Mouse (Mus musculus) brown adipose tissue, adult 24 weeks (tissue): ENCODE data around the gene Dock2. TPM values are rescaled to one million over a fixed set of nuclear protein-coding genes. Genes with fewer than 3 reads are reported as not detected.

ENCODE experiments used
- H3K27ac ChIP-seq: fragments of 200-500 bp; replicated peaks from 2 replicates; pipeline ENCODE4 v1.5.1; 2012; ENCODE audit warnings: low read depth, mild to moderate bottlenecking, low read length
- H3K4me1 ChIP-seq: fragments of 200-500 bp; 2 replicates; pipeline ENCODE4 v1.6.1; 2012; ENCODE audit warnings: low read length, mixed read lengths; ENCODE audit not compliant: control insufficient read depth, insufficient read depth, insufficient read length
- H3K4me3 ChIP-seq: fragments of 200-500 bp; 2 replicates; pipeline ENCODE4 v1.5.1; 2012; ENCODE audit warnings: low read depth, mild to moderate bottlenecking, low read length, moderate library complexity; ENCODE audit not compliant: insufficient read depth
- polyA plus RNA-seq: library from polyadenylated mRNA; stranded (reverse); fragments of >200 nt; gene quantifications from 2 replicates; pipeline ENCODE4 v1.2.4, GENCODE M21; 2012; ENCODE audit not compliant: missing spikeins, insufficient read depth, insufficient read length

Dock2 gene
- polyA plus RNA-seq, 1 experiment: 1.7 TPM

DNA sequence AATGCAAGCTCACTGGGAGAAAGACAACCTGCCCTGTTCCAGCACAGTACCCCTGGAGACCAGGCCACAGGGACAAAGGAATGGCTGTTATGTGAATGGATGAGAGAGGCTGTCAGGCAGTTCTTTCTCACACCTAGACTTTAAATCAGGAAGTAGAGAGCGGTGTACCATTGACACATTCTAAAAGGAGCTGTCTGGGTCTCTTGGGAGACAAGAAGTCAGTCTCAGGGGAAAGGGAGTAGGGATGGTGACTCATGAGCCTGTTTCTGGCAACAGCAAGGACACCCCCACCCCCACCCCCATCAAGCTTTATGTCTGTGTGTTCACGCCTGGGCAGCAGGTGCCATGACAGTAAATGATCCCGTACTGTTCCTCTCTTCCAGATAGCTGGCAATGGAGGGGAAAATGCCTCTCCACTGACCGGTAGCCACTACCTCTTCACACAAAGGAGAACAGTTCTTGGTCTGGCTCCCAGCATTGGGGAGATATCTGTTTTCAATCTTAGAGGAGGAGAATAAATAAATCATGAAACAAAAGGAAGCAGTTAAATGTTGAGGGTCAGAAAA is 439.9 kb downstream of the Dock2 start:
- Histone ChIP-seq H3K4me1 (no peaks in the 10 kb centered on the region), H3K27ac (no peak overlapping the region), H3K4me3 (no peak overlapping the region)

DNA sequence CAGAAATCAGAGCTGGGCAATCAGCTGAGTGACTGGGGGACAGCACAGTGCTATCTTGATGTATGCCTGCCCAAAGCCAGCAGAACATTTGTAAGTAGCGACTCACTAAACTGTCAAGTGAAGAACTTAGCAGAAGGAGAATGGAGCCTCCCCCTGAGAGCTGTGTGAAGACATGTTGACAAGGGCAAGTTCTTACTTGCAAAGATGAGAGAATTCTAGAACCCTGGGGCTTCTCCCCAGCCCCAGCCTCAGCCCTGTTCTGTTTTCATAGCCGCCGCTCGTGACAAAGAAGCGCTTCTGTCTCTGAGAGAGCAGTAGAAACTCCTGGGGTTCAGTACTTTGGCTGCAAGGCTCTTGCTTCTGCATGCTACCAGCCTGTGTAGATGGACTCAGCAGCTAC is 444.0 kb downstream of the Dock2 start:
- Histone ChIP-seq H3K27ac (no peak overlapping the region), H3K4me1 (no peaks in the 10 kb centered on the region), H3K4me3 (no peak overlapping the region)

DNA sequence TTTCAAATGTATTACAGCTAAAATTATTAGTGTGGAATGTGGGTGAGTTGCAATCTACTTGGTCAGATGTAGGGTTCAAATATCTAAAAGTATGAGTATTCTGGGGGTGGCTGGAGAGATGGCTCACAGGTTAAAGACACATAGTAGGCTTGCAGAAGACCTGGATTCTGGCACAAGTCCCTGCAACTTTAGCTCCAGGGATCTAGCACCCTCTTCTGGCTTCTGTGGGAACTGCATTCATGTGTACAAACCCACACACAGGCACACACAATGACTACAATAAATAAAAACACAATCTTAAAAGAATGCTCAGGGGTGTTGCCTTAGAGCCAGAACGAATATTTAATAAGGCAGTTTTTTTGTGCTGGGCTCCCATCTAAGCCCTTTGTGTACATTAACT is 445.8 kb downstream of the Dock2 start:
- no peak overlapping the region for H3K4me3 ChIP-seq
- H3K27ac ChIP-seq: no peak overlapping the region

DNA sequence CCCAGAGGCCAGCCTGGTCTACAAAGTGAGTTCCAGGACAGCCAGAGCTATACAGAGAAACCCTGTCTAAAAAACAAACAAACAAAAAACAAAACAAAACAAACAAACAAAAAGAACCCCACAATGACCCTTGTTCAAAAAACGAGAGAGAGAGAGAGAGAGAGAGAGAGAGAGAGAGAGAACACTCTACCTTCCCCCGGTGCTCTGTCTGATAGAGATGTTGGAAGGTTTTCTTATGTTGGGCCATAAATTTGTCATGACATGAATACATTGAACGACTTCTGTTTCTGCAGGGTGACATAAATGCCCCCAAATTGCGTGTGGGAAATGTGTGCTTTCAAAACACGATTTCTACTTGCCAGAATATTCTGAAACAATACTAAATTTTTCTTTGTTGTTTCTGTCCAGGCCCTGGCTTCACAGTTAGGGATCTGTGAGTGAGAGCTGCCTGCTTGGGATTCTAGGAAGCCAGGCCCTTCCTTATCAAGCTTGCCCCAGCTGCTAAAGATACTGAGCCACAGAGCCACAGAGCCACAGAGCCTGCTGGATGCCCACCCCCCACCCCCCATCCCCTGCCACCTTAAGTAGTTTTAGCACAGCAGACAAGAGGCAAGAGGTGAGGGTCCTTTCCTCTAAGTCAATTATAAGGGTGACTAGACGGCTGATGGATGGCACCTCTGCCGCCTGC is 451.2 kb downstream of the Dock2 start:
- H3K4me3 ChIP-seq: no peak overlapping the region
- H3K4me1 ChIP-seq: no peaks in the 10 kb centered on the region
- no peak overlapping the region for H3K27ac ChIP-seq

More for the DNA sequence above, 445.8 kb downstream of the Dock2 start:
- no peaks in the 10 kb centered on the region for H3K4me1 ChIP-seq

DNA sequence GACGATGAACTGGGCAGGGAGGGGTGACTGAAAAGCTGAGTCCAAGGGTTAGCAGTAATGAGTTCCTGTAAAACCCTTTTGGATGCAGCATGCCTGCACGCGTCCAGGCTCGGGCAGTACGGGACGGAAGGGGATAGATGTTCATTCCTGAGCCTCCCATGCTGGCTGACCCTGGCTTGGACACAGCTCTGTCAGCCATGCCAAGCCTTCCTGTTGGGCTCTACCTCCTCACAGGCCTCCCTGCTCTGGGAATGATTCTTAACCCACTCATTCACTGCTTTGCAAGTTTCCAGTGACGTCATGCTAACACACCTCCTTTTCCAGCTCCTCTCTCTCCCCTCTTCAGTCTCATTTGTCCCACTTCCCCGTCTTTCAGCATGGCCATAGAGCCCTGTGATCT is 460.0 kb downstream of the Dock2 start:
- Histone ChIP-seq H3K27ac (no peak overlapping the region), H3K4me1 (no peaks in the 10 kb centered on the region), H3K4me3 (no peak overlapping the region)

DNA sequence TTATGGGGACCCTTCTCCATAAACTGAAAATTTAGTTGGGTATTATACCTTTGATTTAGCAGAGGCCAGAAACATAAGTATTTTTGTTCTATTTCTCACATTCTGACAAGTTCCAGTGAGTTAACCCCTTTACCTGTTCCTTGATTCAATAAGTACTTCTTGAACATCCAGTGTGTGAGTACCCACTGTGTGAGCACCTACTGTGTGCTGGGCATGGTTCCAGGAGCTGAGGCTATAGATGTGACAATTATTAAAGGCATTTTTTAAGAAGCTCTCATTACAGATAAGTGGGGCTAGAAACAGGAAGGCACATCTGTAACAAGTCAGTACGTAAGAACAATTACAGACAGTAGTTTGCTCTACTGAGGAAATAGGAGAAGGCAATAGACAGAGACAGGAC is 464.4 kb downstream of the Dock2 start:
- Histone ChIP-seq H3K4me1 (no peaks in the 10 kb centered on the region), H3K27ac (no peak overlapping the region)

DNA sequence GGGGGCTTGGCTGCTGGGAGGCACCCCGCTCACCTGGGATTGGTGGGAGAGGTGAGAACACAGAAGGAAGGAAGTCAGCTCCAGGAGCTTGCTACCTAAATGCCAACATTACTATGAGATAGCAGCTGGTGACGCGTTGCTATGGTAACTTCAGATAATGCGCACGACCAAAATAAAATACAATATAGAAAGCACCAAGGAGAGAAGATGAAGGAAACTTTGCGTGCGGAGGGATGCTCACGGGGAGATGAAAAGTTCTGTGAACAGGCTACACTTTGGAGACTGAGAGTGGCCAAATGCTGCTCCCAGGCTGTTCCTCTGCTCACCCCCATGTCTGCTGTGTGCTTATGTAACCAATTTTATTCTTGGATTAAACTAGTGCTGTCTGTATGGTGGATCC is 466.7 kb downstream of the Dock2 start:
- H3K4me3 ChIP-seq: no peak overlapping the region
- H3K27ac ChIP-seq: no peak overlapping the region
- no peaks in the 10 kb centered on the region for H3K4me1 ChIP-seq

More for the DNA sequence above, 464.4 kb downstream of the Dock2 start:
- no peak overlapping the region for H3K4me3 ChIP-seq

DNA sequence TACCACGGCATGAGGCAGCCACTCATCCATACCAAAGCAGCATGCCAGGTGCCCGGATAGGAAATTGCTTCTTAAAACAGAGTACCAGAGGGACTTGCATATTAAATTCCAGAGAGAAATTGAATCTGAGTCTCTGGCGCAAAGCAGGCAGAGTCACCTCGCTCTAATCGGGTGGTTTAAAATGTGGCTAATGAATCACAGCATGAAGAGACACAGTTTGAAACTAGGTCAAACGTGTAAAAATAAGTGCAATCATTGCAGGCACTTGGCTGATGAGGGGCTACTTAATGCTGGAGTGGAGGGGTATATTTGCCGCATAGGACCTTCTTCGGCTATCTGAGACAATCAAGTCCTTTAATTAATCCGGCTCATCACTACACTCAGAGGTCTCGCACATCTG is 467.5 kb downstream of the Dock2 start:
- Histone ChIP-seq H3K27ac (no peak overlapping the region), H3K4me1 (no peaks in the 10 kb centered on the region), H3K4me3 (no peak overlapping the region)

DNA sequence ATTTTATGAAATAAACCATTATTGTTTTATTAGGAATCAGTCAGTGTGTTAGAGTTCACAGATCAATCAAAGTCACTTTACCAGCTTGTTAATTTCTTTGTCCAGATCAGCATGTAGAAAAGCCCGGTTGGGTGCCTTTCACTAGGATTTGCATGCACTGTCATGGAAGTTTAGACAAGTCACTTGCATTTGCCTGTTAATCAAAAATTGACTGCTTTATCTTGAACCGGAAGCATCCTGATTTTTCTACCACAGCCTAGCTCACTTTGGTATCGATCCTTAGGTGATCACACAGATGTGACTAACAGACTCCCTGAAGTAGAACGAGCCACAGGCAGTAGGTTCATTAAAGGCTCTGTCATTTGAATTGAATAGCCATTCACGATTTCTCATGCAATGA is 468.3 kb downstream of the Dock2 start:
- Histone ChIP-seq H3K4me1 (no peaks in the 10 kb centered on the region), H3K27ac (no peak overlapping the region), H3K4me3 (no peak overlapping the region)

DNA sequence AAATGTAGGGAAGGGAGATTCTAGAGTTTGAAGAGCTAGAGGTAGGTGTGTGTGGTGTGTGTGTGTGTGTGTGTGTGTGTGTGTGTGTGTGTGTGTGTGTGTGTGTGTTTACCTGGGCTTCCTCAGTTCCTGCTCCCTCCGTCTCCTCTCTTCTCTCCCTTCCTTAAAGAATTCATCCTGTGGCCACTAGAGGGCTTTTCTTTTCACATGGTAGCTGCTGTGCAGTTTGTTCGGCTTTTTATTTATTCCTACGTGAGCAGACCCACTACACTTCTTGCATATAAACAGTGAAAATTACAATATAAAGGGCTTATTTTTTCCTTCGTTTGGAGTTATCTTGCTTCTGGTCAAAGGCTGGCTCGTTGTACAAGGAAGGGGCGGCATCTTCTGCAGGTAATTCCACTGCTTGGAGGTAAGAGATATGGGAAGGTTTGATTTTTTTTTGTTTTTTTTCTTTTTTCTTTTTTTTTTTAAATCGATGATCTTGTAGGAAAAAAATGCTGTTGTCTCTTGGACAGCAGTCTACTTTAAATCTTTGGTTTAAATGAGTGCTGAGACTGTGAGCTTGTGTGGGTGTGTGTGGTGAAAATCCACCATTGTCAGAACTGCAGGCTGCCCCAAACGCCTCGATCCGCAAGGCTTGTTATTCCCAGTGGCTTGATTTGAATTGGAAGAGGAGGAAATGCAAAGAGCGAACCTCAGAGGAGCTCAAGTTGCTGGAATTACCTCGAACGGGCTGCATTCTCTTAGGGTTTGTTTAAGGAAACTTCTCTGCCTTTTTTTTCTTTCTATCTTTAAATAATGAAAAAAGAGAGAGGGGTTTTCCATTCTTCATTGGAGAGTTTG is 468.9 kb downstream of the Dock2 start, which contains the start of gene Fam196b:
TSS of gene Fam196b (plus strand) at position 289 of the 846 bp plus-strand sequence.
- Histone ChIP-seq H3K4me1 (no peaks in the 10 kb centered on the region), H3K27ac (no peak within 1 kb of the TSS), H3K4me3 (no peak within 1 kb of the TSS)

DNA sequence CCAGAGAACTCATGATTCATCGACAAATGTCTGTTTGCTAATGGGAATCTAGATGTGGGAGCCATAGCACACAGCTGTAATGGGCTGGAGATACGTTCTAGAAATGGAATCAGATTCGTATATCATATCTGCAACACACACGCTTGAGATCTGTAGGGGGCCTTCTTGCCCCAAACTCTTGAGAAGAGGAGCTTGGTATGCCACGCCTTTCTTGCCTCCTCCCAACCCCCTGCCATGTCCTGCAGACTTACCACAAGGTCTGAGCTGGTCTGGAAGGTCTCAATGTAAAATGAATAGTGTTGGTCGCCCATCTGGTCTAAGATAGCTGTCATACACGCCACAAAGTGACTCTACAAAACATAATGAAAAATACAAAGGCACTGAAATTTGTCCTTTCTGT is 471.5 kb downstream of the Dock2 start:
- no peaks in the 10 kb centered on the region for H3K4me1 ChIP-seq
- H3K27ac ChIP-seq: no peak overlapping the region
- no peak overlapping the region for H3K4me3 ChIP-seq

DNA sequence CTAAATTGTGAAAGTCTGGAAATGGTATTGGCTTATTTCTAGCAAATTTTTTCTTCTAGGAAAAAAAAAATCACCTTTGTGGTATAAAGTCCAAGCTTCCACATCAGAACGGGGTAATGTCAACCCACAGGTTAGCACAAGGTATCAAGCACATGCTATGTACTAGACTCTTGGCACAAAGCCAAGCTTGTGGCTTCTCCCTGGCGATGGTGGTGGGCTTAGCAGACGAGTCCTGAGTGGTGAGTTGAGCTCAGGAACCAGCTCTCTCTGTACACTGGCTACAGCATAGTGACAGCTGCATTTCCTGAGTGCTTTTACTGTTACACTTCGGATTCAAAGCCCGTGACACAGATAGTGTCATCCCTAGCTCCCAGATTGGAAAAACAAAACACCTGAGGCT is 472.0 kb downstream of the Dock2 start:
- no peak overlapping the region for H3K4me3 ChIP-seq
- H3K27ac ChIP-seq: no peak overlapping the region

DNA sequence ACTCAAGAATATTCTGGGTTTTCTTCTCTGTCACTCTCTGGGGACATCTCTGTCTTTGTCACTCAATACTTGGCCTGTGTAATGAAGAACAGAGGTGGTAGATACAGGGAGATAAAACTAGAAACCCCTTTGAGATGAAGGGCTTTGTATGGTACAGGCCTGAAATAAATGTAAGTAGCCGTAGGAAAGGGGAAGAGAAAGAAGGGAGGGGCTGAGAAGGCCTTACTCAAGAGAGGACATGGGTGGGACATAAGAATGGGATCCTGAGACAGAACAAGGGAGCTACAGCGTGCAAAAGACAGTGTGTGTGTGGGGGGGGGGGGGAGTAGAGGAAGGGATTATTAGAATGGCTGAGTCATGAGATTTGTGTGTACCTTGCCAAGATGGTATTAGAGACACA is 474.3 kb downstream of the Dock2 start:
- Histone ChIP-seq H3K27ac (no peak overlapping the region), H3K4me3 (no peak overlapping the region)

More for the DNA sequence above, 472.0 kb downstream of the Dock2 start:
- no peaks in the 10 kb centered on the region for H3K4me1 ChIP-seq

DNA sequence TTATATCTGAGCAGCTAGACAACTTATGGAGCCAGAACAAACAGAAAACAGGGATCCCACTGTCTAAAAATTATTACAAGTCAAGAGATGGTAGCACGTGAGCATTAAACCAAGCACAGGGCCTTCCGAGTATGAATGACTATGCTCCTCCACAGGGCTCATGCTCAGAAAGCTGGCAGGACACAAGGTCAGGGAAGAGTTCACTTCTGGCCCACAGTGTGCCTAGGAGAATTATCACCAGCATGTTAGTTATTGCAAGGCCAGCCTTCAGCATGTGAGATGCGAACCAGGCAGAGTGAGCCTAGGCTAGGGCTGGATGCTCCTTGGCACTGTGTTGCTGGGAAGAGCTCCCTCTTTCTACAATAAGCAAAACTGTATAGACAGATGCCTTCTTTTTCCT is 475.0 kb downstream of the Dock2 start:
- no peak overlapping the region for H3K4me3 ChIP-seq
- H3K4me1 ChIP-seq: no peaks in the 10 kb centered on the region
- H3K27ac ChIP-seq: no peak overlapping the region

More for the DNA sequence above, 474.3 kb downstream of the Dock2 start:
- H3K4me1 ChIP-seq: no peaks in the 10 kb centered on the region

DNA sequence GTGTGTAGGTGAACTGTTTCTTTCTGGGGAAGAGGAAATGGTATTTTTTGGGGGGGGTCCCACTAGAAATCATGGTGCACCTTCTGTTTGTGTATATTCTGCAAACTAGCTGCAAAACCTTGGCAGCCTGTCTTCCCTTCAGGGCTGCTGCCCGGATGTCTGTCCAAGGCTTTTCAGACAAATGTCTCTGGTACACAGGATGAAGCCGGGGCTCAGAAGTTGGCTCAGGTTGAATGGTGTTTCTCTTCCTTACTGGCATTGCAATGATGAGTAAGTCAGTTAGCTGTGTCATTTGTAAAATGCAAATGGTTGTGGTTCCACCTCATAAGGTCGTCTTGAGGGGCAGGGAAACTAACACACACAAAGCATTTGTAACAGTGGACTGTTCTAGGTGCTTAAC is 477.5 kb downstream of the Dock2 start:
- H3K4me3 ChIP-seq: no peak overlapping the region
- H3K27ac ChIP-seq: no peak overlapping the region
- no peaks in the 10 kb centered on the region for H3K4me1 ChIP-seq
